Mouse (Mus musculus): ENCODE data around the gene Coa4. TPM values are rescaled to one million over a fixed set of nuclear protein-coding genes. Genes with fewer than 3 reads are reported as not detected.

The Coa4 gene
- polyA plus RNA-seq, 1 experiment, result 20.5 TPM

- WGBS, result 33% methylated on average over 7 of the region's 7 CpGs
- no peak for DNase-seq (ENCODE audit: low read depth, low spot score)
Measured at GRCm38 (mm10) chr7:100502374-100502922, 34.4 kb upstream of the Coa4 start.

- WGBS, result 36% methylated on average over 5 of the region's 5 CpGs
- DNase-seq (ENCODE audit: low read depth, low spot score), result no peak
Measured at GRCm38 (mm10) chr7:100503076-100503475, 33.8 kb upstream of the Coa4 start.

- 43% methylated on average over 13 of the region's 13 CpGs for WGBS
- no peak for DNase-seq (ENCODE audit: low read depth, low spot score)
Measured at GRCm38 (mm10) chr7:100504740-100505487, 32.0 kb upstream of the Coa4 start.

- 36% methylated on average over 4 of the region's 4 CpGs for WGBS
- DNase-seq (ENCODE audit: low read depth, low spot score), result no peak
Measured at GRCm38 (mm10) chr7:100506494-100506893, 30.4 kb upstream of the Coa4 start.

GRCm38 (mm10) chr7:100508670-100509069 lies 28.2 kb upstream of the Coa4 start:
- 25% methylated on average over 3 of the region's 3 CpGs for WGBS
- no peak for DNase-seq (ENCODE audit: low read depth, low spot score)

GRCm38 (mm10) chr7:100511602-100512001 lies 25.3 kb upstream of the Coa4 start:
- WGBS, result 66% methylated on average over 8 of the region's 8 CpGs
- no peak for DNase-seq (ENCODE audit: low read depth, low spot score)

- DNase-seq (ENCODE audit: low read depth, low spot score), result no peak
- 69% methylated on average over 11 of the region's 11 CpGs for WGBS
Measured at GRCm38 (mm10) chr7:100514573-100514972, 22.3 kb upstream of the Coa4 start, which contains the start of gene Dnajb13. Gene Dnajb13, minus strand, starts transcription at chr7:100514960.

GRCm38 (mm10) chr7:100520204-100520603 lies 16.7 kb upstream of the Coa4 start:
- WGBS, result 36% methylated on average over 7 of the region's 7 CpGs
- DNase-seq (ENCODE audit: low read depth, low spot score), result no peak

GRCm38 (mm10) chr7:100520663-100521285 lies 16.1 kb upstream of the Coa4 start:
- DNase-seq (ENCODE audit: low read depth, low spot score), result no peak
- WGBS, result 14% methylated on average over 10 of the region's 10 CpGs

GRCm38 (mm10) chr7:100522222-100522621 lies 14.6 kb upstream of the Coa4 start:
- WGBS, result 83% methylated on average over 3 of the region's 3 CpGs

GRCm38 (mm10) chr7:100524669-100525068 lies 12.2 kb upstream of the Coa4 start:
- DNase-seq (ENCODE audit: low read depth, low spot score), result no peak

More at GRCm38 (mm10) chr7:100522222-100522621, 14.6 kb upstream of the Coa4 start:
- no peak for DNase-seq (ENCODE audit: low read depth, low spot score)

GRCm38 (mm10) chr7:100530766-100531165 lies 6.1 kb upstream of the Coa4 start:
- 55% methylated on average over 5 of the region's 5 CpGs for whole genome bisulfite sequencing
- no peak for DNase-seq (ENCODE audit: low read depth, low spot score)

More at GRCm38 (mm10) chr7:100524669-100525068, 12.2 kb upstream of the Coa4 start:
- WGBS, result 28% methylated on average over 8 of the region's 8 CpGs

- no peak for DNase-seq (ENCODE audit: low read depth, low spot score)
- 14% methylated on average over 2 of the region's 2 CpGs for WGBS
Measured at GRCm38 (mm10) chr7:100533503-100533902, 3.4 kb upstream of the Coa4 start.

GRCm38 (mm10) chr7:100534216-100534615 lies 2.7 kb upstream of the Coa4 start:
- WGBS, result 24% methylated on average over 3 of the region's 3 CpGs
- DNase-seq (ENCODE audit: low read depth, low spot score), result no peak

GRCm38 (mm10) chr7:100535831-100536230 lies 1.0 kb upstream of the Coa4 start:
- DNase-seq (ENCODE audit: low read depth, low spot score), result no peak
- 88% methylated on average over 2 of the region's 2 CpGs for WGBS

GRCm38 (mm10) chr7:100537519-100537902 lies 640 bp downstream of the Coa4 start:
- DNase-seq (ENCODE audit: low read depth, low spot score), result peak; percentile 85
- 10% methylated on average over 7 of the region's 7 CpGs for WGBS

GRCm38 (mm10) chr7:100539516-100539915 lies 2.6 kb downstream of the Coa4 start:
- WGBS, result 91% methylated on average over 9 of the region's 9 CpGs
- no peak for DNase-seq (ENCODE audit: low read depth, low spot score)

- 9% methylated on average over 1 of the region's 1 CpGs for WGBS
- DNase-seq (ENCODE audit: low read depth, low spot score), result no peak
Measured at GRCm38 (mm10) chr7:100544437-100544836, 7.6 kb downstream of the Coa4 start.

GRCm38 (mm10) chr7:100547631-100548030 lies 10.8 kb downstream of the Coa4 start:
- DNase-seq (ENCODE audit: low read depth, low spot score), result no peak

GRCm38 (mm10) chr7:100549796-100550195 lies 12.9 kb downstream of the Coa4 start:
- WGBS, result 86% methylated on average over 3 of the region's 3 CpGs
- no peak for DNase-seq (ENCODE audit: low read depth, low spot score)

More at GRCm38 (mm10) chr7:100547631-100548030, 10.8 kb downstream of the Coa4 start:
- 49% methylated on average over 4 of the region's 4 CpGs for WGBS

All from large intestine, adult 2 months (tissue).